Comparison of ENCODE assay signal across 8 mouse cellular contexts in genomic region chr8:70084191-70085065, GRCm38 (mm10). TPM values are rescaled to one million over a fixed set of nuclear protein-coding genes. Genes with fewer than 3 reads are reported as not detected.
DNase-seq lines count a peak whose midpoint lies in the region; ATAC-seq lines count a peak whose summit lies in the region.

No protein-coding gene starts in this region.

- H3K4me2 ChIP-seq in kidney, embryonic 16.5 days (replicated peaks; ENCODE audit: low read depth, low read length) = peak overlapping the region; percentile 66
- peak overlapping the region; percentile 60 for H3K4me2 ChIP-seq in forebrain, embryonic 11.5 days (ENCODE audit: low read depth, low read length, severe bottlenecking)
- peak overlapping the region; percentile 59 for H3K4me2 ChIP-seq in liver, embryonic 12.5 days
- H3K4me2 ChIP-seq in stomach, embryonic 16.5 days (ENCODE audit: low read depth, low read length) = peak overlapping the region; percentile 67

- no peaks in the 10 kb centered on the region for H3K36me3 ChIP-seq in kidney, embryonic 16.5 days (ENCODE audit: insufficient read depth, low read length)
- H3K36me3 ChIP-seq in forebrain, embryonic 11.5 days (ENCODE audit: control insufficient read depth, insufficient read depth, low read length) = no peaks in the 10 kb centered on the region
- H3K36me3 ChIP-seq in liver, embryonic 12.5 days = no peaks in the 10 kb centered on the region
- H3K36me3 ChIP-seq in stomach, embryonic 16.5 days (ENCODE audit: control insufficient read depth, insufficient read depth, low read length) = no peaks in the 10 kb centered on the region

- peak; percentile 17; the same call in 1 of the 2 replicates for ATAC-seq in kidney, embryonic 16.5 days (ENCODE audit: low FRiP score, low TSS enrichment)
- ATAC-seq in forebrain, embryonic 11.5 days (replicated peaks; ENCODE audit: low FRiP score) = no peak
- no peak for ATAC-seq in liver, embryonic 12.5 days
- no peak for ATAC-seq in stomach, embryonic 16.5 days (ENCODE audit: insufficient read depth, low FRiP score)

- H3K9ac ChIP-seq in kidney, embryonic 16.5 days (replicated peaks; ENCODE audit: low read length) = peak overlapping the region; percentile 9; the same call in 1 of the 2 replicates
- H3K9ac ChIP-seq in forebrain, embryonic 11.5 days (ENCODE audit: low read length) = 0 out of 2 replicates have a peak overlapping the region, but pooled peaks have one; percentile 37
- no peak overlapping the region for H3K9ac ChIP-seq in liver, embryonic 12.5 days
- H3K9ac ChIP-seq in stomach, embryonic 16.5 days (ENCODE audit: low read length) = peak overlapping the region; percentile 49; the same call in 1 of the 2 replicates

- DNase-seq in kidney, adult 11 months = no peak
- peak; percentile 52 for DNase-seq in cerebellum, adult 11 months
- peak; percentile 60 for DNase-seq in forebrain, embryonic 11.5 days (ENCODE audit: low spot score)
- no peak for DNase-seq in layer of hippocampus, adult 9-11 months
- no peak for DNase-seq in testis, postnatal 14 days (ENCODE audit: low spot score)

- peaks cover 78% of the 10 kb centered on the region for H3K27me3 ChIP-seq in kidney, embryonic 16.5 days (ENCODE audit: insufficient read depth, low read length)
- peaks cover 68% of the 10 kb centered on the region for H3K27me3 ChIP-seq in forebrain, embryonic 11.5 days (ENCODE audit: control insufficient read depth, insufficient read depth, low read length)
- peaks cover 89% of the 10 kb centered on the region for H3K27me3 ChIP-seq in liver, embryonic 12.5 days (replicated peaks)
- peaks cover 75% of the 10 kb centered on the region for H3K27me3 ChIP-seq in stomach, embryonic 16.5 days (ENCODE audit: control insufficient read depth, insufficient read depth, low read length)

- H3K4me1 ChIP-seq in kidney, embryonic 16.5 days (ENCODE audit: insufficient read depth, low read length) = peaks cover 12% of the 10 kb centered on the region
- H3K4me1 ChIP-seq in forebrain, embryonic 11.5 days (replicated peaks; ENCODE audit: control insufficient read depth, insufficient read depth, low read length) = peaks cover 15% of the 10 kb centered on the region; the same call in 1 of the 2 replicates
- peaks cover 22% of the 10 kb centered on the region for H3K4me1 ChIP-seq in liver, embryonic 12.5 days
- H3K4me1 ChIP-seq in stomach, embryonic 16.5 days (ENCODE audit: control insufficient read depth, insufficient read depth, low read length) = peaks cover 13% of the 10 kb centered on the region

- 2% methylated on average over 65 of the region's 71 CpGs for WGBS in kidney, embryonic 16.5 days
- 2% methylated on average over 71 of the region's 71 CpGs for WGBS in forebrain, embryonic 11.5 days
- WGBS in liver, embryonic 12.5 days (ENCODE audit: insufficient replicate concordance) = 3% methylated on average over 71 of the region's 71 CpGs
- 2% methylated on average over 71 of the region's 71 CpGs for WGBS in stomach, embryonic 16.5 days

- no peak overlapping the region for H3K27ac ChIP-seq in kidney, embryonic 16.5 days (ENCODE audit: low read length)
- H3K27ac ChIP-seq in forebrain, embryonic 11.5 days (ENCODE audit: low read depth, low read length) = no peak overlapping the region
- no peak overlapping the region for H3K27ac ChIP-seq in liver, embryonic 12.5 days
- H3K27ac ChIP-seq in stomach, embryonic 16.5 days (ENCODE audit: low read length) = no peak overlapping the region

- H3K9me3 ChIP-seq in kidney, embryonic 16.5 days (ENCODE audit: low read length) = no peaks in the 10 kb centered on the region
- H3K9me3 ChIP-seq in forebrain, embryonic 11.5 days (ENCODE audit: control insufficient read depth, low read length) = no peaks in the 10 kb centered on the region
- no peaks in the 10 kb centered on the region for H3K9me3 ChIP-seq in liver, embryonic 12.5 days (replicated peaks)
- H3K9me3 ChIP-seq in stomach, embryonic 16.5 days (replicated peaks; ENCODE audit: control insufficient read depth, low read length) = no peaks in the 10 kb centered on the region

- H3K4me3 ChIP-seq in kidney, embryonic 16.5 days (ENCODE audit: low read length) = peak overlapping the region; percentile 46
- peak overlapping the region; percentile 36 for H3K4me3 ChIP-seq in forebrain, embryonic 11.5 days (ENCODE audit: low read depth, low read length)
- H3K4me3 ChIP-seq in liver, embryonic 12.5 days = peak overlapping the region; percentile 43
- H3K4me3 ChIP-seq in stomach, embryonic 16.5 days (replicated peaks; ENCODE audit: low read length) = peak overlapping the region; percentile 42

RNA-seq across cellular contexts. Expression of gene Hapln4, which starts 1.2 kb away (rescaled TPM):
- not detected in 2 replicates for polyA plus RNA-seq in kidney, embryonic 16.5 days (2015; fragmentation: Nextera tagmentation; extraction: Ambion mirVana)
- 0.05 TPM in 1 of 2 replicates, not detected in the other for polyA plus RNA-seq in forebrain, embryonic 11.5 days (2014; fragmentation: Nextera tagmentation; extraction: Ambion mirVana)
- polyA plus RNA-seq in liver, embryonic 12.5 days (2016; fragmentation: Nextera tagmentation; extraction: Ambion mirVana) = 0.12 and 0.26 TPM in 2 replicates
- 0.28 TPM in 1 of 2 replicates, not detected in the other for polyA plus RNA-seq in stomach, embryonic 16.5 days (2015; fragmentation: Nextera tagmentation; extraction: Ambion mirVana)

RNA-seq across cellular contexts. Expression of gene Tm6sf2, which starts 11.7 kb away (rescaled TPM):
- polyA plus RNA-seq in kidney, embryonic 16.5 days (2015; fragmentation: Nextera tagmentation; extraction: Ambion mirVana) = 0.94 and 1.3 TPM in 2 replicates
- polyA plus RNA-seq in forebrain, embryonic 11.5 days (2014; fragmentation: Nextera tagmentation; extraction: Ambion mirVana) = 0.76 and 1.3 TPM in 2 replicates
- polyA plus RNA-seq in liver, embryonic 12.5 days (2016; fragmentation: Nextera tagmentation; extraction: Ambion mirVana) = 0.68 and 0.74 TPM in 2 replicates
- 8.4 and 11.6 TPM in 2 replicates for polyA plus RNA-seq in stomach, embryonic 16.5 days (2015; fragmentation: Nextera tagmentation; extraction: Ambion mirVana)

RNA-seq across cellular contexts. Expression of gene Ncan, which starts 36.2 kb away (rescaled TPM):
- polyA plus RNA-seq in kidney, embryonic 16.5 days (2015; fragmentation: Nextera tagmentation; extraction: Ambion mirVana) = 0.10 and 0.31 TPM in 2 replicates
- 51.5 and 60.4 TPM in 2 replicates for polyA plus RNA-seq in forebrain, embryonic 11.5 days (2014; fragmentation: Nextera tagmentation; extraction: Ambion mirVana)
- polyA plus RNA-seq in liver, embryonic 12.5 days (2016; fragmentation: Nextera tagmentation; extraction: Ambion mirVana) = not detected in 2 replicates
- polyA plus RNA-seq in stomach, embryonic 16.5 days (2015; fragmentation: Nextera tagmentation; extraction: Ambion mirVana) = 0.96 and 1.4 TPM in 2 replicates

RNA-seq across cellular contexts. Expression of gene Sugp1, which starts 41.8 kb away (rescaled TPM):
- 50.7 and 51.6 TPM in 2 replicates for polyA plus RNA-seq in kidney, embryonic 16.5 days (2015; fragmentation: Nextera tagmentation; extraction: Ambion mirVana)
- 44.6 and 45.4 TPM in 2 replicates for polyA plus RNA-seq in forebrain, embryonic 11.5 days (2014; fragmentation: Nextera tagmentation; extraction: Ambion mirVana)
- 25.1 and 26.2 TPM in 2 replicates for polyA plus RNA-seq in liver, embryonic 12.5 days (2016; fragmentation: Nextera tagmentation; extraction: Ambion mirVana)
- polyA plus RNA-seq in stomach, embryonic 16.5 days (2015; fragmentation: Nextera tagmentation; extraction: Ambion mirVana) = 39.1 and 42.0 TPM in 2 replicates

RNA-seq across cellular contexts. Expression of gene Mau2, which starts 41.9 kb away (rescaled TPM):
- polyA plus RNA-seq in kidney, embryonic 16.5 days (2015; fragmentation: Nextera tagmentation; extraction: Ambion mirVana) = 54.3 and 62.4 TPM in 2 replicates
- polyA plus RNA-seq in forebrain, embryonic 11.5 days (2014; fragmentation: Nextera tagmentation; extraction: Ambion mirVana) = 53.8 and 56.4 TPM in 2 replicates
- 35.4 and 36.2 TPM in 2 replicates for polyA plus RNA-seq in liver, embryonic 12.5 days (2016; fragmentation: Nextera tagmentation; extraction: Ambion mirVana)
- 46.1 and 46.7 TPM in 2 replicates for polyA plus RNA-seq in stomach, embryonic 16.5 days (2015; fragmentation: Nextera tagmentation; extraction: Ambion mirVana)

Comparison
In these comparisons a context has a peak if more than half of its experiments do, and no peak if none do; other contexts are left out.
1. DNase-seq: peak in cerebellum, adult 11 months (single experiment) and forebrain, embryonic 11.5 days (single experiment); none in kidney, adult 11 months (single experiment), layer of hippocampus, adult 9-11 months (single experiment) and testis, postnatal 14 days (single experiment).
2. RNA of gene Ncan, which starts 36.2 kb away (polyA plus RNA-seq): 51.5 to 60.4 TPM in forebrain, embryonic 11.5 days; 0.96 to 1.4 TPM in stomach, embryonic 16.5 days, 0.10 to 0.31 TPM in kidney, embryonic 16.5 days and not detected in liver, embryonic 12.5 days; every median in the first group is over 10 times any median in the second.
3. Peak in every context shown above with its lines, with median percentiles within 50 percentile points of each other: H3K4me2 ChIP-seq and H3K4me3 ChIP-seq.